Comparison of ENCODE assay signal across 8 mouse cellular contexts in genomic region chr7:140955342-140955741, GRCm38 (mm10). TPM values are rescaled to one million over a fixed set of nuclear protein-coding genes. Genes with fewer than 3 reads are reported as not detected.
DNase-seq lines count a peak whose midpoint lies in the region; ATAC-seq and TF ChIP-seq lines count a peak whose summit lies in the region.

No protein-coding gene starts in this region.

- no peak for TF ChIP-seq CTCF in MEL (IDR thresholded peaks at IDR 0.05 in 2 of 3, conservative IDR thresholded peaks at IDR 0.05 in 1 of 3; ENCODE audit: control insufficient read depth in 1 of 3, insufficient read depth in 1 of 3, low read depth in 2 of 3, low read length in 3 of 3, poor library complexity in 1 of 3, severe bottlenecking in 1 of 3)

- peaks cover 29% of the 10 kb centered on the region for H3K79me2 ChIP-seq in MEL (ENCODE audit: control insufficient read depth, insufficient read depth, low read length, poor library complexity)
- peaks cover 47% of the 10 kb centered on the region for H3K79me2 ChIP-seq in macrophage (ENCODE audit: inconsistent target)

- TF ChIP-seq RAD21 in MEL (IDR thresholded peaks at IDR 0.05; ENCODE audit: low read depth, low read length): no peak

- H3K9ac ChIP-seq in heart, embryonic 13.5 days: peak overlapping the region; percentile 86
- H3K9ac ChIP-seq in MEL (ENCODE audit: control insufficient read depth, low read depth, low read length, poor library complexity, severe bottlenecking): peak overlapping the region; percentile 63

- TF ChIP-seq EP300 in MEL (IDR thresholded peaks at IDR 0.05; ENCODE audit: low read depth in 1 of 2, low read length in 2 of 2): no peak

- under 1% methylated on average over 17 of the region's 17 CpGs for WGBS in heart, embryonic 13.5 days
- WGBS in hindbrain, embryonic 10.5 days: 12% methylated on average over 17 of the region's 17 CpGs
- WGBS in macrophage (ENCODE audit: missing documents): 0% methylated on average over 17 of the region's 17 CpGs

- H3K36me3 ChIP-seq in heart, embryonic 13.5 days: 0 out of 2 replicates have a peak, but pooled peaks cover 9% of the 10 kb centered on the region
- peaks cover 0 to 14% of the 10 kb centered on the region in 2 experiments; a peak in 2 of 4 replicates for H3K36me3 ChIP-seq in MEL (ENCODE audit: control insufficient read depth in 1 of 2, insufficient read depth in 2 of 2, low read length in 2 of 2)
- H3K36me3 ChIP-seq in hindbrain, embryonic 10.5 days: peaks cover 6% of the 10 kb centered on the region; the same call in 1 of the 2 replicates
- peaks cover 3% of the 10 kb centered on the region for H3K36me3 ChIP-seq in macrophage (ENCODE audit: inconsistent target)

- H3K9me3 ChIP-seq in heart, embryonic 13.5 days: no peaks in the 10 kb centered on the region
- no peaks in the 10 kb centered on the region for H3K9me3 ChIP-seq in MEL (replicated peaks; ENCODE audit: insufficient read depth, low read length)
- H3K9me3 ChIP-seq in hindbrain, embryonic 10.5 days: no peaks in the 10 kb centered on the region

- H3K4me1 ChIP-seq in heart, embryonic 13.5 days: peaks cover 51% of the 10 kb centered on the region
- peaks cover 0 to 21% of the 10 kb centered on the region in 2 experiments; a peak in 3 of 4 replicates for H3K4me1 ChIP-seq in MEL (ENCODE audit: control insufficient read depth in 1 of 2, insufficient read depth in 2 of 2, low read length in 2 of 2)
- peaks cover 64% of the 10 kb centered on the region for H3K4me1 ChIP-seq in hindbrain, embryonic 10.5 days (replicated peaks)

- H3K4me2 ChIP-seq in heart, embryonic 13.5 days: peak overlapping the region; percentile 75

- ATAC-seq in heart, embryonic 13.5 days (ENCODE audit: extremely low read depth, insufficient number of reproducible peaks, low FRiP score, low TSS enrichment): no peak

- peak overlapping the region; percentile 68 for H3K4me3 ChIP-seq in heart, embryonic 13.5 days
- H3K4me3 ChIP-seq in MEL (ENCODE audit: control insufficient read depth in 1 of 2, insufficient read depth in 1 of 2, low read depth in 2 of 2, low read length in 2 of 2): peak overlapping the region; percentile 69 to 70
- peak overlapping the region; percentile 55 for H3K4me3 ChIP-seq in hindbrain, embryonic 10.5 days
- peak overlapping the region; percentile 80 for H3K4me3 ChIP-seq in macrophage (ENCODE audit: inconsistent target)

- peaks cover 11% of the 10 kb centered on the region for H3K27me3 ChIP-seq in heart, embryonic 13.5 days (replicated peaks)
- H3K27me3 ChIP-seq in MEL (ENCODE audit: control insufficient read depth in 1 of 2, insufficient read depth in 2 of 2, low read length in 2 of 2): no peaks in the 10 kb centered on the region
- 0 out of 2 replicates have a peak, but pooled peaks cover 7% of the 10 kb centered on the region for H3K27me3 ChIP-seq in hindbrain, embryonic 10.5 days (ENCODE audit: insufficient read depth, poor library complexity, severe bottlenecking)

- TF ChIP-seq POLR2A in MEL (IDR thresholded peaks at IDR 0.05; ENCODE audit: control insufficient read depth in 1 of 2, insufficient read depth in 1 of 2, low read depth in 1 of 2, low read length in 2 of 2, poor library complexity in 1 of 2): peak; percentile 29 to 59; a peak in 1 of 4 replicates

- DNase-seq in heart, adult 11 months: no peak
- DNase-seq in MEL (ENCODE audit: low read depth, low spot score): peak; percentile 78
- DNase-seq in hindbrain, embryonic 10.5 days (ENCODE audit: low spot score): peak; percentile 47
- no peak for DNase-seq in cerebellum, adult 8-10 months
- DNase-seq in urinary bladder, postnatal 25 days (ENCODE audit: low spot score): no peak
- no peak for DNase-seq in adrenal gland, adult 8-10 months

- peak overlapping the region; percentile 94 for H3K27ac ChIP-seq in heart, embryonic 13.5 days (replicated peaks)
- H3K27ac ChIP-seq in MEL (ENCODE audit: control insufficient read depth, low read depth, low read length) (peak overlapping the region; percentile 58), macrophage (peak overlapping the region; percentile 94)
- H3K27ac ChIP-seq in hindbrain, embryonic 10.5 days: peak overlapping the region; percentile 86

TF ChIP-seq in MEL, 35 proteins besides CTCF, POLR2A, EP300 and RAD21 (continues in another document):
- no peak for TF ChIP-seq MEF2A (IDR thresholded peaks at IDR 0.05; ENCODE audit: extremely low read depth, insufficient replicate concordance, low read depth, low read length, poor library complexity, severe bottlenecking)
- 0 out of 2 replicates have a peak, but pooled peaks have one; percentile 5 for TF ChIP-seq ETS1 (IDR thresholded peaks at IDR 0.05; ENCODE audit: low read depth, low read length)
- TF ChIP-seq E2F4 (IDR thresholded peaks at IDR 0.05; ENCODE audit: borderline replicate concordance, low read depth, low read length): no peak
- TF ChIP-seq MXI1 (IDR thresholded peaks at IDR 0.05; ENCODE audit: low read depth, low read length): peak; percentile 87

RNA-seq across cellular contexts. Expression of gene Gm45717, which starts 0.4 kb away (rescaled TPM):
- polyA plus RNA-seq in heart, embryonic 13.5 days (2015; fragmentation: Nextera tagmentation; extraction: Ambion mirVana): not detected in 2 replicates
- total RNA-seq in MEL (2012; rRNA removed): not detected in 2 replicates
- not detected for polyA plus RNA-seq in MEL (2012; ENCODE audit: insufficient read depth in 1 of 2, insufficient read length in 2 of 2, low read depth in 1 of 2, low replicate concordance in 2 of 2, missing spikeins in 1 of 2)
- 0.35 and 0.80 TPM in 2 replicates for polyA plus RNA-seq in hindbrain, embryonic 10.5 days (2016; fragmentation: Nextera tagmentation; extraction: Ambion mirVana)
- 1 to 10 TPM in 5 of 26 experiments, not detected in 21; 3.0 to 7.9 (median 4.0) TPM for total RNA-seq in macrophage (2018; cell fraction: chromatin; rRNA removed)
- under 1 TPM in 3 of 26 experiments, not detected in 23; 0.42 to 0.77 (median 0.47) TPM for total RNA-seq in macrophage (2018; cell fraction: cytosol; rRNA removed)
- total RNA-seq in macrophage (2018; cell fraction: nucleus; rRNA removed): 1 to 10 TPM in 3 of 26 experiments, not detected in 23; 3.0 to 3.6 (median 3.0) TPM
- 0.87 TPM in 1 of 3 replicates, not detected in the others for polyA plus RNA-seq in macrophage (2018)
- total RNA-seq in adrenal gland, adult 8-10 months (2022): not detected

RNA-seq across cellular contexts. Expression of gene Ifitm2, which starts 0.4 kb away (rescaled TPM):
- polyA plus RNA-seq in heart, embryonic 13.5 days (2015; fragmentation: Nextera tagmentation; extraction: Ambion mirVana): 505 and 535 TPM in 2 replicates
- total RNA-seq in MEL (2012; rRNA removed): 177 and 213 TPM in 2 replicates
- polyA plus RNA-seq in MEL (2012; ENCODE audit: insufficient read depth in 1 of 2, insufficient read length in 2 of 2, low read depth in 1 of 2, low replicate concordance in 2 of 2, missing spikeins in 1 of 2): 100 to 1,000 TPM in 1 of 2 experiments, not detected in 1; 317 TPM
- 388 and 494 TPM in 2 replicates for polyA plus RNA-seq in hindbrain, embryonic 10.5 days (2016; fragmentation: Nextera tagmentation; extraction: Ambion mirVana)
- 100 to 1,000 TPM in 1 of 26 experiments, 10 to 100 TPM in 25; 15.1 to 108 (median 29.7) TPM for total RNA-seq in macrophage (2018; cell fraction: chromatin; rRNA removed)
- total RNA-seq in macrophage (2018; cell fraction: cytosol; rRNA removed): 1,000 to 10,000 TPM in 1 of 26 experiments, 100 to 1,000 TPM in 25; 564 to 1,058 (median 751) TPM
- 100 to 1,000 TPM in 25 of 26 experiments, 10 to 100 TPM in 1; 46.7 to 361 (median 143) TPM for total RNA-seq in macrophage (2018; cell fraction: nucleus; rRNA removed)
- 471 to 1,093 TPM (median 749 TPM) in 3 replicates for polyA plus RNA-seq in macrophage (2018)
- total RNA-seq in adrenal gland, adult 8-10 months (2022): 100 to 1,000 TPM; 431 to 671 (median 563) TPM

RNA-seq across cellular contexts. Expression of gene Ifitm5, which starts 5.3 kb away (rescaled TPM):
- 1.2 TPM in 2 replicates for polyA plus RNA-seq in heart, embryonic 13.5 days (2015; fragmentation: Nextera tagmentation; extraction: Ambion mirVana)
- 0.31 TPM in 1 of 2 replicates, not detected in the other for total RNA-seq in MEL (2012; rRNA removed)
- polyA plus RNA-seq in MEL (2012; ENCODE audit: insufficient read depth in 1 of 2, insufficient read length in 2 of 2, low read depth in 1 of 2, low replicate concordance in 2 of 2, missing spikeins in 1 of 2) (1 to 10 TPM in 1 of 2 experiments, not detected in 1; 1.1 TPM), macrophage (2018) (0.30 to 1.0 TPM in 2 of 3 replicates, not detected in the other)
- polyA plus RNA-seq in hindbrain, embryonic 10.5 days (2016; fragmentation: Nextera tagmentation; extraction: Ambion mirVana): 1.3 and 2.7 TPM in 2 replicates
- 10 to 100 TPM in 10 of 26 experiments, 1 to 10 TPM in 16; 3.1 to 25.5 (median 8.4) TPM for total RNA-seq in macrophage (2018; cell fraction: chromatin; rRNA removed)
- 1 to 10 TPM in 2 of 26 experiments, under 1 TPM in 23, not detected in 1; 0.22 to 1.3 (median 0.46) TPM for total RNA-seq in macrophage (2018; cell fraction: cytosol; rRNA removed)
- 10 to 100 TPM in 11 of 26 experiments, 1 to 10 TPM in 15; 3.0 to 27.1 (median 9.1) TPM for total RNA-seq in macrophage (2018; cell fraction: nucleus; rRNA removed)
- 1 to 10 TPM; 1.1 to 2.7 (median 1.9) TPM for total RNA-seq in adrenal gland, adult 8-10 months (2022)

RNA-seq across cellular contexts. Expression of gene Ifitm1, which starts 11.7 kb away (rescaled TPM):
- 9.7 and 15.9 TPM in 2 replicates for polyA plus RNA-seq in heart, embryonic 13.5 days (2015; fragmentation: Nextera tagmentation; extraction: Ambion mirVana)
- total RNA-seq in MEL (2012; rRNA removed): 0.23 TPM in 1 of 2 replicates, not detected in the other
- polyA plus RNA-seq in MEL (2012; ENCODE audit: insufficient read depth in 1 of 2, insufficient read length in 2 of 2, low read depth in 1 of 2, low replicate concordance in 2 of 2, missing spikeins in 1 of 2) (not detected), macrophage (2018) (4.7 to 18.2 TPM (median 4.8 TPM) in 3 replicates)
- polyA plus RNA-seq in hindbrain, embryonic 10.5 days (2016; fragmentation: Nextera tagmentation; extraction: Ambion mirVana): 5.1 and 6.9 TPM in 2 replicates
- total RNA-seq in macrophage (2018; cell fraction: chromatin; rRNA removed): 100 to 1,000 TPM in 1 of 26 experiments, 10 to 100 TPM in 25; 10.2 to 127 (median 30.9) TPM
- total RNA-seq in macrophage (2018; cell fraction: cytosol; rRNA removed): 10 to 100 TPM in 5 of 26 experiments, 1 to 10 TPM in 21; 2.6 to 12.8 (median 6.1) TPM
- 100 to 1,000 TPM in 7 of 26 experiments, 10 to 100 TPM in 18, 1 to 10 TPM in 1; 9.7 to 177 (median 37.1) TPM for total RNA-seq in macrophage (2018; cell fraction: nucleus; rRNA removed)
- 10 to 100 TPM; 10.6 to 14.0 (median 13.4) TPM for total RNA-seq in adrenal gland, adult 8-10 months (2022)

RNA-seq across cellular contexts. Expression of gene Pgghg, which starts 14.2 kb away (rescaled TPM):
- polyA plus RNA-seq in heart, embryonic 13.5 days (2015; fragmentation: Nextera tagmentation; extraction: Ambion mirVana): 13.1 and 13.8 TPM in 2 replicates
- 3.0 and 3.2 TPM in 2 replicates for total RNA-seq in MEL (2012; rRNA removed)
- polyA plus RNA-seq in MEL (2012; ENCODE audit: insufficient read depth in 1 of 2, insufficient read length in 2 of 2, low read depth in 1 of 2, low replicate concordance in 2 of 2, missing spikeins in 1 of 2): 1 to 10 TPM in 1 of 2 experiments, not detected in 1; 7.2 TPM
- 16.8 and 17.0 TPM in 2 replicates for polyA plus RNA-seq in hindbrain, embryonic 10.5 days (2016; fragmentation: Nextera tagmentation; extraction: Ambion mirVana)
- 10 to 100 TPM in 24 of 26 experiments, 1 to 10 TPM in 2; 9.5 to 26.3 (median 16.0) TPM for total RNA-seq in macrophage (2018; cell fraction: chromatin; rRNA removed)
- total RNA-seq in macrophage (2018; cell fraction: cytosol; rRNA removed): 1 to 10 TPM; 3.7 to 9.5 (median 5.8) TPM
- total RNA-seq in macrophage (2018; cell fraction: nucleus; rRNA removed): 10 to 100 TPM in 24 of 26 experiments, 1 to 10 TPM in 2; 8.4 to 25.0 (median 13.3) TPM
- polyA plus RNA-seq in macrophage (2018): 6.3 to 9.2 TPM (median 7.2 TPM) in 3 replicates
- total RNA-seq in adrenal gland, adult 8-10 months (2022): 10 to 100 TPM; 37.1 to 69.0 (median 52.9) TPM

Comparison
In these comparisons a context has a peak if more than half of its experiments do, and no peak if none do; other contexts are left out.
1. DNase-seq: peak in MEL (single experiment) and hindbrain, embryonic 10.5 days (single experiment); none in heart, adult 11 months (single experiment), cerebellum, adult 8-10 months (single experiment), urinary bladder, postnatal 25 days (single experiment) and adrenal gland, adult 8-10 months (single experiment).
2. Peak in every context shown above with its lines, with median percentiles within 50 percentile points of each other: H3K27ac ChIP-seq and H3K4me3 ChIP-seq.